Mouse (Mus musculus) spleen, adult 2 months (tissue): ENCODE measurements around the gene Ptpdc1.

Experiments
- CTCF ChIP-seq: fragments of 200-500 bp; IDR thresholded peaks from 2 replicates; pipeline ENCODE4 v1.5.1; 2011; ENCODE audit warnings: mild to moderate bottlenecking, inconsistent platforms; ENCODE audit not compliant: insufficient read depth, insufficient read length, insufficient replicate concordance; ENCODE audit errors: extremely low read depth
- POLR2A ChIP-seq: fragments of 200-500 bp; IDR thresholded peaks from 2 replicates; pipeline ENCODE4 v1.6.1; 2011; ENCODE audit warnings: low read depth, low read length, inconsistent platforms

GRCm38 (mm10) chr13:48544867-48545266, 80.6 kb downstream of the Ptpdc1 start:
- no peak for TF ChIP-seq CTCF
- no peak for TF ChIP-seq POLR2A
